Mouse (Mus musculus): ENCODE measurements at regions not wholly inside any gene's neighbourhood (a gene's known extent, or its start where the extent isn't known, plus 50 kb on each side); places are given as distances from the start of the nearest gene placed in this dataset.

DNA sequence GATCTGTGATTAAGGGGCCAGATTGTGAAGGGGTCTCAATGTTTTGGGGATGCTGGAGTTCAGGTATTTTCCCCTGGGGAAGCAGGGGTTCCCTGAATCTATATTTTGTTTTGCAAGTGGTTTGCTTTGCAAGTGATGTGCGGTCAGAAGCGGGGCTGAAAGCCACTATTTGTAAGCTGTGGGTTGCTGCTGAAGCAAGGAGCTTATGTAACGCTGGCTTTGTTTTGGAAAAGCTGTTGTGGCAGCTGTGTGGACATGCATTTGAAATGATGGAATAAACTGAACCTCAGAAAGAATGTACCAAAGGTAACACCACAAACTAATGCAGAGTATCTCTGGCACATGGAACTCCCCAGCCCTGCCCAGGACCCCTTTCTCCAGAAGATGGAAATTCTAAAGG lies 98.5 kb upstream of the Thbs1 start:
- Histone ChIP-seq H3K9ac (replicated peaks) (no peak overlapping the region), H3K4me3 (replicated peaks) (no peak overlapping the region)
- WGBS, result 74% methylated on average over 3 of the region's 3 CpGs

DNA sequence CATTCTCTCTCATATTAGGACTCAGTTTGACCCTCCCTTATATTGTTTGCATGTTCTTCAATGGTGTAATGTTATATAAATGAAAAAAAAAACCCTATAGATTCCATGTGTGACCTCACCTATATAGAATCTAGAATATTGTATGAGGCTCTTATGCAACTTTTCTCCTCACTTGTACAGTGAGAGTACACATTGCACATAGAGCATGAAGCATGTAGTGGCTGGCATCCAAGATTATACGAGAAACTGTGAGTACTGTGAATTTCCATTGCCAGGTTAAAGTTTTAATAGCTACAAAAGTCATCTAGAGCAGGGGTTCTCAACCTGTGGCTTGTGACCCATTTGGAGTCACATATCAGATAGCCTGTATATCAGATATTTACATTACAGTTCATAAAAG lies 96.5 kb upstream of the Thbs1 start:
- H3K4me2 ChIP-seq (replicated peaks), result no peak overlapping the region
- no peak overlapping the region for H3K9ac ChIP-seq (replicated peaks)
- no peak overlapping the region for H3K27ac ChIP-seq
- H3K4me3 ChIP-seq (replicated peaks), result no peak overlapping the region
- WGBS, result 89% methylated on average over 1 of the region's 1 CpGs
- H3K9me3 ChIP-seq, result no peaks in the 10 kb centered on the region
- no peak for ATAC-seq
- H3K4me1 ChIP-seq (replicated peaks), result no peaks in the 10 kb centered on the region
- H3K36me3 ChIP-seq, result no peaks in the 10 kb centered on the region
- H3K27me3 ChIP-seq, result no peaks in the 10 kb centered on the region

More for the DNA sequence above, 98.5 kb upstream of the Thbs1 start:
- H3K27me3 ChIP-seq, result no peaks in the 10 kb centered on the region
- H3K4me1 ChIP-seq (replicated peaks), result no peaks in the 10 kb centered on the region
- no peaks in the 10 kb centered on the region for H3K36me3 ChIP-seq
- no peak for ATAC-seq
- no peaks in the 10 kb centered on the region for H3K9me3 ChIP-seq
- no peak overlapping the region for H3K27ac ChIP-seq
- H3K4me2 ChIP-seq (replicated peaks), result no peak overlapping the region

DNA sequence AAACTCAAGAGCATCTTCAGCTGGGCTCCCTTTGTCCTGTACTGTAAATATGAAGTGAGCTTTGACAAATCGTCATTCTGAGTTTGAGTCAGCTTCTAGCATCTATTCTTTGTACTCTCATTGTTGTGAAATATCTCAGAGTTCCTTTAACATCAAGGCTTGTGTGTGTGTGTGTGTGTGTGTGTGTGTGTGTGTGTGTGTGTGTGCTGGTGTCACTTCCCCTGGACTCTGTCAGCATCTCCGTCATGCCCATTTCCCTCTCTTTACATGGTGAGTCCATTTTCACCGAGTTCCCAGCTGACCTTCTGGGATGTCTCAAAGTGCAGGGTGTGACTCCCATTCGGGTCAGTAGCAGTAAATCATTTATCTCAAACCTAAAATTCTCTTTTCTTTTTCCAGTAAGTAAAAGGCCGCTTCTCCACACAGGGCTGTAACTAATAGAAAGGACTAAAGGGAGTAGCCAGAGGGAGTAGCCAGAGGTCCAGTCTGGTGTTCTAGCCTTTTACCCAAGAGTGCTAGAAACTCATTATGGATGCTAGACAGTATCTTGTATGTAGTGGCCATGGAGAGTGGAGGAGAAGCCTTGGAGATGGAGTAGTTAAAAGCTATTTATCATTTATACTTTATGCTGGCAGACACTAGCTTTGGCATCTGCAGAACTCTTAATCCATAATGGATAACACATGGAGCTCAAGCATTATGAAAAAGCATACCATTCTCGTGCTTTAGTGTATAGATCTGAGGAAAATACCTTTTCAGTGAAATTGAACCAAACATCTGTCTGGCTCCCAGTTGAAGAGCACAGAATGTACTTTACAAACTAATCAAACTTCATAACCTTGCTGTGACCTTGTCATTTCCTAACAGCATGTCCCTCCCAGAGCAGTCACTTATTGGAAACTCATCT lies 85.6 kb upstream of the Thbs1 start:
- Histone ChIP-seq H3K27ac (no peak overlapping the region), H3K4me1 (replicated peaks) (no peaks in the 10 kb centered on the region), H3K36me3 (no peaks in the 10 kb centered on the region), H3K27me3 (no peaks in the 10 kb centered on the region), H3K4me2 (replicated peaks) (no peak overlapping the region), H3K4me3 (replicated peaks) (no peak overlapping the region), H3K9me3 (no peaks in the 10 kb centered on the region), H3K9ac (replicated peaks) (no peak overlapping the region)
- 89% methylated on average over 6 of the region's 6 CpGs for WGBS
- ATAC-seq, result no peak

DNA sequence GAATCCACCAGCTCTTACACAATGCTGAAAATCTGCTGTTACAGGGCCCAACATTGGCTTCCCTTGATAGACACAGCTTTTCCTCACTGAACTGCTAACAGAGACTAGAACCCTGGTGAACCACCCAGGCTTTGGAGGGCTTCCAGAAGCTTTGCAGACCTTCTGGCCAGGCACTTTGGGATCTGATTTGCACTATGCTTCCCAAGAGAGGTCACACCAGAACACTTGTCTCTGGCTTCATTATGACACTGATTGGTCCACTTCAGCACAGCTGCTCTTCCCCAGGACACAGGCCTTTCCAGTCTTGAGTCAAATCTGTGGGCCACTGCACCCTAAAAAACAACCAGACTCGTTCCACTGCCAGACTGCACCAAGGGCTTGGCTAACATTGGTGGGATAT lies 82.8 kb upstream of the Thbs1 start:
- Histone ChIP-seq H3K27me3 (no peaks in the 10 kb centered on the region), H3K9me3 (no peaks in the 10 kb centered on the region), H3K4me3 (replicated peaks) (no peak overlapping the region), H3K27ac (no peak overlapping the region), H3K9ac (replicated peaks) (no peak overlapping the region), H3K4me2 (replicated peaks) (no peak overlapping the region), H3K36me3 (no peaks in the 10 kb centered on the region), H3K4me1 (replicated peaks) (no peaks in the 10 kb centered on the region)
- ATAC-seq, result no peak
- WGBS, result 79% methylated on average over 1 of the region's 1 CpGs

DNA sequence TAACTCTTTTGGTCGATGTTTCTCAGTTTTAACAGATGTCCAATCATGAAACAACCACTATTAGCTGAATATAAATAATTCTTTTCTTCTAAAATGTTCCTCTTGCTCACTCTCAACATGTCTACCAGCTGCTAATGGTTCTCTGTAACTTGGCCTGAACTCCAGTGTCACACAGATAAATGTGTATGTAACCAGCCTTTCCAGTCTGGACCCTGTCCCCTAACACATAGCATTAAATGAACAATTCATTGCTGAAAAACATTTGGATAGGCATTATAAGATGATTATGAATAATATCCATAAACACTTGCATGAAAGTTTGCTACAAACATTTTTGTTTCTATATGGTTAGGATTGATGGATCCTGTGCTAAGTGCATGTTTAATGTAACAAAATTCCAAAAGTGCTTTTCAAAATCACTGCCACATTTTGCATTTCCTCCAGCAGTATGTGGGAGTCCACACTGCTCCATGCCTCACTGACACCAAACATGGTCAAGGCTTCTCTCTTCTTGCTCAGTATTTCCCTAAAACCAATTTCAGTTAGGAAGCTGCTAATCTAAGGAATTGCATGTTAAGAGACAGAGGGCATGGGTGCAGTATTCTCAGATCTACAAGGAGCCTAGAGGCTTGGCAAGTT lies 82.1 kb upstream of the Thbs1 start:
- no peak overlapping the region for H3K9ac ChIP-seq (replicated peaks)
- H3K4me1 ChIP-seq (replicated peaks), result no peaks in the 10 kb centered on the region
- no peaks in the 10 kb centered on the region for H3K9me3 ChIP-seq
- H3K36me3 ChIP-seq, result no peaks in the 10 kb centered on the region
- WGBS, result 60% methylated on average over 1 of the region's 1 CpGs
- no peak overlapping the region for H3K4me2 ChIP-seq (replicated peaks)
- H3K27ac ChIP-seq, result no peak overlapping the region
- no peaks in the 10 kb centered on the region for H3K27me3 ChIP-seq
- no peak for ATAC-seq
- no peak overlapping the region for H3K4me3 ChIP-seq (replicated peaks)

DNA sequence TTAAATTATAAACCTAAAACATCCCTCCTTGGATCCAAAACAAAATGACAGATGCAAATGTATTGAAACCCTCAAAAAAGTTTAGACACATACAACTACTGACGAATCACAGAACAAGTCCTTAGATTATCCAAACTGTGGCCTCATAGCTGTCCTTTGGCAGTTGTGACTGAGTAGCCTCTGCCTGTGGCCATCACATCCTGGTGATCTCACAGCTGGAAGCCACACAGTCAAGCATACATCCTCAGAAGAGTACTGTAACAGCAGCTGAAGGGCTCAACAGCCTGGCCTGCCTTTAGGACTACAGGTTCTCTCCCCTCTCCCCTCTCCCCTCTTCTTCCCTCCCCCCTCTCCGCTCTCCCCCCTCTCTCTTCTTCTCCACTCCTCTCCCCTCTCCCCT lies 80.0 kb upstream of the Thbs1 start:
- H3K4me1 ChIP-seq (replicated peaks), result no peaks in the 10 kb centered on the region
- H3K4me2 ChIP-seq (replicated peaks), result no peak overlapping the region
- WGBS, result 71% methylated on average over 2 of the region's 2 CpGs
- H3K4me3 ChIP-seq (replicated peaks), result no peak overlapping the region
- no peak overlapping the region for H3K9ac ChIP-seq (replicated peaks)
- no peaks in the 10 kb centered on the region for H3K27me3 ChIP-seq
- ATAC-seq, result no peak
- H3K27ac ChIP-seq, result no peak overlapping the region
- H3K9me3 ChIP-seq, result no peaks in the 10 kb centered on the region
- no peaks in the 10 kb centered on the region for H3K36me3 ChIP-seq

DNA sequence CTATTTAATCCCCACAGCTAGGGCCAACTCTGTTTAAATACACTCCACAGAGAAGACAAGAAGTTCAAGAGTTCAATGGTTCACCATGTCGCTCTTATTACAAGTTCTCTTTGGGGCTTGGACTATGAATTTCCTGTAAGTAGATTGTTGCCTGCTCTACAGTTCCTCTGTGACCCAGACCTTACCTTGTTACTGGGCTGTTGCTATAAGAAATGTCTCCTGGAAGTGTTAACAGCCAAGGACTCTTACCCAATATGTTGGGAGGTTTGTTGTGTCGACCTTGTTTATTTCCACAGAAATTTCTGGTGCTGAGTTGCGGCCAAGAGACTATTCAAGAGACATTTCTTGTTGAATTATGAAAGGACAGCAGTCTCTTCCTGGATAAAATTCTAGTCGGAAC lies 78.3 kb upstream of the Thbs1 start:
- H3K27ac ChIP-seq, result no peak overlapping the region
- H3K36me3 ChIP-seq, result no peaks in the 10 kb centered on the region
- H3K4me3 ChIP-seq (replicated peaks), result no peak overlapping the region
- no peak overlapping the region for H3K4me2 ChIP-seq (replicated peaks)
- no peaks in the 10 kb centered on the region for H3K4me1 ChIP-seq (replicated peaks)
- no peaks in the 10 kb centered on the region for H3K9me3 ChIP-seq
- 87% methylated on average over 4 of the region's 4 CpGs for WGBS
- no peak for ATAC-seq
- no peaks in the 10 kb centered on the region for H3K27me3 ChIP-seq
- no peak overlapping the region for H3K9ac ChIP-seq (replicated peaks)

DNA sequence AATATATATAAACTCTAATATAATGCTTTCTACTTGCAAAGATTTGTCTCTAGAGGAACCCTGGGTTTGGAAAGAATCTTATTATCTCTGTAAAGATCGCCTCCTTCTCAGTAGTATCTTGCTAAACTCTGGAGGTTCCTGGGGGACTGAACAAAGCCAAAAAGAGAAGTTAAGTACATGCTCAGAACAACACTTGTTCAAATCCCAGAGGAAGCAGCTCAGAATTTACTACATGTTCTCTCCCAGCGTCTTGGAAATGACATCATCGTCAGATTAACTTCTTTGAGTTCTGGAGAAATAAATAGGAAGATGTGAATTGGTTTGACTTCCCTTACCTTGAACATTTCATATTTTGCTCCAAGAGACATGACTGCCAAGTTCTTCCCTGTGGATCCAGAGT lies 77.7 kb upstream of the Thbs1 start:
- 88% methylated on average over 3 of the region's 3 CpGs for WGBS
- no peak for ATAC-seq

DNA sequence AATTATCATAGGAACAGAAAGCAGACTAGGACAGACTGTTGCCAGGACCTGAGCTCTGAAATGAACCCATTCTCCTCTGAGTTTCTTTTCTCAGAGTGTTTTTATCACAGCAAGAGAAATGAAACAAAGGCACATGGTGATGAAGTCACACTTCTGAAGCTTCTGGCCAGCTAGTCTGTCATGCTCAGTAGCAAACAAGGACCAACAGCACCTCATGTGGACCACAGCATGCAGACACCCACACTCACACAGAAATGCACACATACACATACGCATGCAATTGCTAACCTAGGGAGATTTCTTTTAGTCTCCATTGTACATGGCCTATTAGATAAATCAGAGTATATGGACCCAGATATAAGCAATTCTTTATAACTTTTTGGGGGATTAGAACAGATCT lies 76.3 kb upstream of the Thbs1 start:
- Histone ChIP-seq H3K9me3 (no peaks in the 10 kb centered on the region), H3K4me3 (replicated peaks) (no peak overlapping the region), H3K4me2 (replicated peaks) (no peak overlapping the region), H3K27ac (no peak overlapping the region), H3K36me3 (no peaks in the 10 kb centered on the region), H3K9ac (replicated peaks) (no peak overlapping the region), H3K27me3 (no peaks in the 10 kb centered on the region), H3K4me1 (replicated peaks) (no peaks in the 10 kb centered on the region)
- 97% methylated on average over 1 of the region's 1 CpGs for WGBS
- ATAC-seq, result no peak

More for the DNA sequence above, 77.7 kb upstream of the Thbs1 start:
- Histone ChIP-seq H3K4me1 (replicated peaks) (no peaks in the 10 kb centered on the region), H3K9ac (replicated peaks) (no peak overlapping the region), H3K36me3 (no peaks in the 10 kb centered on the region), H3K27me3 (no peaks in the 10 kb centered on the region), H3K27ac (no peak overlapping the region), H3K9me3 (no peaks in the 10 kb centered on the region), H3K4me2 (replicated peaks) (no peak overlapping the region), H3K4me3 (replicated peaks) (no peak overlapping the region)

DNA sequence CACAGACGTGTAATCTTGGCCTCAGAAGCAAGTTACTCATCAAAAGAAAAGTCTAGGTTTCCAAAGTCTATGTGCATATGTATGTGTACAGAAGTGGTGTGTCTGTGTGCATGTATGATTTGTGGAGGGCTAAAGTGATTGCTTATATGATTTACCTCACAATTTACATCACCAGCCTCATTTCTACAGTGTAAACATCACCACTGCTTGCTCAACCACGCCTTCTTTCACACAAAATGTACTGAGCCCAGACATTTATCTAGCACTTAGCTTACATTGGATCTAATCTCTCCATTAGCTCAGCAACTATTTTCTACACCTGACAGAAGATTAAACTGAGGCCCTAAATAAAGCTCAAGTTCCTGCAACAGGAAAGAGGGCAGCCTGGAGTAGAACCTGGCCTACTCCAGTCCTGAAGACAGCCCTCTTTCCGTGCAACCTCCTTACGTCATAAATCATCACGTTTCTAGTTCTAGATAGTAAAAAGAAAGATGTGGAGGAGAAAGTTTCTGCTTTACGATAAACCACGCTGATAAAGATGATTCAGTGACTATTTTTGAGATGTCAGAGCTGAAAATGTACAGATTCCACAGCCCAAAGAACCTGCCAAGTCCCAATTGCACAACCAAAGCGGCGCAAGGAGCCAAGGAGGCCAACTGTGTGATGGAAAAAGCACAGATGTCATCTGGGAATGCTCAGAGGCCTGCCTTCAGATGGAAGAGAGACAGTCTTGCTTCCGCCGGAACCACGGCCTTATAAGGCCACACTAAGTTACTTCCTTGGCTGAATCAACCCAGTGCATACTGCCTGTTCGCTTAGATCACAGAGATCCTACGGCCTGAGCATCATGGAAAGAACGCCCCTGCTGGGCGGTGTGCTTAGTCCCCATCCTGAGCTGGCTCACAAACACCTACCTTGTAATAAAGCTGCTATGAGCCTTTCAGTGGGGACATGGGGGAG lies 72.5 kb upstream of the Thbs1 start:
- no peak overlapping the region for H3K27ac ChIP-seq
- no peak for ATAC-seq
- H3K27me3 ChIP-seq, result no peaks in the 10 kb centered on the region
- H3K9me3 ChIP-seq, result no peaks in the 10 kb centered on the region
- no peaks in the 10 kb centered on the region for H3K36me3 ChIP-seq
- 95% methylated on average over 16 of the region's 16 CpGs for WGBS
- H3K4me1 ChIP-seq (replicated peaks), result no peaks in the 10 kb centered on the region
- H3K4me2 ChIP-seq (replicated peaks), result no peak overlapping the region
- no peak overlapping the region for H3K9ac ChIP-seq (replicated peaks)
- no peak overlapping the region for H3K4me3 ChIP-seq (replicated peaks)

DNA sequence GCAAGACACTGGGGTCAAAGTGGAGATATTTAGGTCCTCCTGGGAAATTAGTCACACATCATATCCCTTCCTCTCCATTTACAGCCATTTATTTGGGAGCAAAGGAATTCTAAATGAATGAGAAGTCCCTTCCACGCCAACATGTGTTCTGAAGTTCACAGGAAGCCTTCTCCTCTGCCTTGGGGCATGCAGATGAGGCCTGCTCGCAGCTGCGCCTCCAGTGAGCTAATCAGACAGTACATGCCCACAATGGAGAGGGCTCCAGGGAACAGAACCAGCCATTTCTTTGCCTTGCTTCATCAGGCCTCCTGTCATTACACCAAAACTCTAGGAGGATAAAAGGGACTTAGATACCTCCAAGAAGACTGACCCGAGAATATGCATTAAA lies 71.9 kb upstream of the Thbs1 start:
- no peaks in the 10 kb centered on the region for H3K27me3 ChIP-seq
- no peaks in the 10 kb centered on the region for H3K4me1 ChIP-seq (replicated peaks)
- ATAC-seq, result no peak
- no peaks in the 10 kb centered on the region for H3K36me3 ChIP-seq
- no peak overlapping the region for H3K4me3 ChIP-seq (replicated peaks)
- WGBS, result 72% methylated on average over 4 of the region's 4 CpGs
- H3K4me2 ChIP-seq (replicated peaks), result no peak overlapping the region
- no peak overlapping the region for H3K9ac ChIP-seq (replicated peaks)
- H3K27ac ChIP-seq, result no peak overlapping the region
- H3K9me3 ChIP-seq, result no peaks in the 10 kb centered on the region

Data from midbrain, embryonic 13.5 days (tissue).